Mouse (Mus musculus) central nervous system, embryonic 18 days (tissue): ENCODE measurements around the gene Nrbf2. TPM values are rescaled to one million over a fixed set of nuclear protein-coding genes. Genes with fewer than 3 reads are reported as not detected.

Experiments used
- polyA plus RNA-seq: library from polyadenylated mRNA; depleted of rRNA; stranded (reverse); fragments of >200 nt; gene quantifications from 2 replicates; pipeline ENCODE4 v1.2.3, GENCODE M21; 2012; rRNA removed

Gene Nrbf2
- polyA plus RNA-seq, result 17.9 and 18.4 TPM in 2 replicates

DNA sequence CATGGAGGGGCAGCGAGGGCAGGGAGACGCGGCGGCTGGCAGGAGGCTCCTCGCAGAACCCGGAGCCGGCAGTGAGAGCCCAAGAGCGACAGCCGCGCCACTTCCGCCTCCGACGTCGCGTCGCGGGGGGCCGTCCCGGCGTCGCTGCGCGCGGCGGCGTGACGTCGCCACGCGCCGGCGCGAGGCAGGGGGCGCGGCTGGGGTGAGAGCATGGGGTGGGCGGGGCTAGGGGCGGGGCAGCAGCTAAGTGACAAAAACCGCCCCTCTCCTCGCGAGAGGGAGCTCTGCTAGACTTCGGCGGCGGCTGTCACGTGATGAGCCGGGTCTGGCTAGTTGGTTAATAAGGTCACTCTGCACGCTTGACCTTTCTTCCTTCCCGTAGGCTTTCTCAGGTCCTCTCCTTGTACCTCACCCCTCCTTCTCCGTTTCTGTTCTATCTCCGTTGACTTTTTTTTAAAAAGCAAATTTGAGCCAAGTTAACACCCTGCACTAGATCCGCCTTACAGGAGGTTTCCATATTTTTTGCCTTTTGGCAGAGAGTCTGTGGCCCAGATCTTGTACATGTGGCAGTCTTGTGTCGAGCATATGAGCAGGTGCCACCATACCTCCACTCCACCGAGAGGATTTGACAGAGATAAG, at the start of gene Nrbf2:
TSS of gene Nrbf2 (minus strand) at position 130 of the 639 bp plus-strand sequence.

Other genes starting within 250 kb of the Nrbf2 start
- 38.4 and 38.6 TPM in 2 replicates for gene Jmjd1c, start 189.2 kb downstream of the Nrbf2 start, polyA plus RNA-seq
- 22.5 and 23.4 TPM in 2 replicates for gene Reep3, start 188.4 kb downstream of the Nrbf2 start, polyA plus RNA-seq